Mouse (Mus musculus) forebrain, embryonic 16.5 days (tissue): ENCODE measurements around the gene Mgam. TPM values are rescaled to one million over a fixed set of nuclear protein-coding genes. Genes with fewer than 3 reads are reported as not detected.
A peak's percentile ranks its signal among the peaks of the same experiment; 100 is the strongest.

Source experiments
- ATAC-seq: fragments of 200-750 bp; cut with Nextera tagmentation; 2 replicates; pipeline ENCODE4 v1.8.0; 2017; ENCODE audit warnings: mild to moderate bottlenecking, moderate library complexity
- H3K27ac ChIP-seq: fragments of 300-500 bp; sonication (generic); 2 replicates; pipeline ENCODE4 v1.5.1; 2014; ENCODE audit warnings: low read length, control low read depth
- H3K27me3 ChIP-seq: fragments of 300-500 bp; sonication (generic); replicated peaks from 2 replicates; pipeline ENCODE4 v1.6.1; 2014; ENCODE audit warnings: low read length; ENCODE audit not compliant: control insufficient read depth, insufficient read depth
- H3K36me3 ChIP-seq: fragments of 300-500 bp; sonication (generic); 2 replicates; pipeline ENCODE4 v1.6.1; 2014; ENCODE audit not compliant: control insufficient read depth, insufficient read depth
- H3K4me1 ChIP-seq: fragments of 300-500 bp; sonication (generic); replicated peaks from 2 replicates; pipeline ENCODE4 v1.6.1; 2014; ENCODE audit warnings: low read length; ENCODE audit not compliant: control insufficient read depth, insufficient read depth
- H3K4me2 ChIP-seq: fragments of 300-500 bp; sonication (generic); 2 replicates; pipeline ENCODE4 v1.6.1; 2014; ENCODE audit warnings: mild to moderate bottlenecking, low read length, control low read depth
- H3K4me3 ChIP-seq: fragments of 300-500 bp; sonication (generic); replicated peaks from 2 replicates; pipeline ENCODE4 v1.5.1; 2014; ENCODE audit warnings: mild to moderate bottlenecking, low read length, control low read depth
- H3K9ac ChIP-seq: fragments of 300-500 bp; sonication (generic); replicated peaks from 2 replicates; pipeline ENCODE4 v1.6.1; 2014; ENCODE audit warnings: low read depth, low read length, control low read depth
- H3K9me3 ChIP-seq: fragments of 300-500 bp; sonication (generic); 2 replicates; pipeline ENCODE4 v1.6.1; 2016; ENCODE audit warnings: low read length; ENCODE audit not compliant: control insufficient read depth
- WGBS: fragments of 180-500 bp; shearing (Covaris S2); extraction: QIAGEN DNeasy Blood & Tissue Kit; methylation state at CpG from one replicate; pipeline ENCODE4 v1.1.7; 2014; 5-methylcytosine and 5-hydroxymethylcytosine counted together
- polyA plus RNA-seq: library from polyadenylated mRNA; unstranded; fragments of >200 nt; fragmentation: Nextera tagmentation; extraction: Ambion mirVana; gene quantifications from 2 replicates; pipeline ENCODE4 v1.2.1, GENCODE M21; 2015

Gene Mgam
- polyA plus RNA-seq, 1 experiment from 2014 or later = not detected

GRCm38 (mm10) chr6:40617965-40618364 lies 10.7 kb upstream of the Mgam start:
- H3K27me3 ChIP-seq = no peaks in the 10 kb centered on the region
- H3K4me1 ChIP-seq = no peaks in the 10 kb centered on the region
- no peak overlapping the region for H3K4me3 ChIP-seq
- H3K9ac ChIP-seq = no peak overlapping the region
- ATAC-seq = peak; percentile 75
- 21% methylated on average over 2 of the region's 2 CpGs for WGBS
- no peaks in the 10 kb centered on the region for H3K36me3 ChIP-seq
- H3K9me3 ChIP-seq = no peaks in the 10 kb centered on the region
- no peak overlapping the region for H3K27ac ChIP-seq
- H3K4me2 ChIP-seq = no peak overlapping the region

DNA sequence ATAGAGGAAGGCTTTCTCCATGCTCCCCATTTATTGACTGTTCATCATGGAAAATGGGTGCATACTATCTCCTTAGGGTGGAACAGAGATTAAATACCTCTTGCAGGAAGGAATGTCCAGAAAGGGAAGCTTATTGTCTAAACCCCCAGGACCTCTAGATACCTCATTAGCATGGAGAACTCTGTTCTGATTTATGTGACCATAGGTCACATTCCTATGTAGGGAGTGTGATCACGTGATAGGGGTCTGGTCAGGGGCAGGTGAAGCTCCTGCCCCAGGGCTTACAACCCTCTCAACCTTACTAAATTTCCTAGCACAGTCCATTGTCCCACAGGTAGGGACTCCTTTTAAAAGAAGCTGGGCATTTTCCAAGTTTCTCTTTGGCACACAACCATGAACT lies 2.5 kb upstream of the Mgam start:
- no peak overlapping the region for H3K4me3 ChIP-seq
- 57% methylated on average over 1 of the region's 1 CpGs for WGBS
- no peak for ATAC-seq
- no peak overlapping the region for H3K27ac ChIP-seq
- H3K27me3 ChIP-seq = no peaks in the 10 kb centered on the region
- H3K4me1 ChIP-seq = no peaks in the 10 kb centered on the region
- no peak overlapping the region for H3K4me2 ChIP-seq
- no peak overlapping the region for H3K9ac ChIP-seq
- no peaks in the 10 kb centered on the region for H3K9me3 ChIP-seq
- no peaks in the 10 kb centered on the region for H3K36me3 ChIP-seq

DNA sequence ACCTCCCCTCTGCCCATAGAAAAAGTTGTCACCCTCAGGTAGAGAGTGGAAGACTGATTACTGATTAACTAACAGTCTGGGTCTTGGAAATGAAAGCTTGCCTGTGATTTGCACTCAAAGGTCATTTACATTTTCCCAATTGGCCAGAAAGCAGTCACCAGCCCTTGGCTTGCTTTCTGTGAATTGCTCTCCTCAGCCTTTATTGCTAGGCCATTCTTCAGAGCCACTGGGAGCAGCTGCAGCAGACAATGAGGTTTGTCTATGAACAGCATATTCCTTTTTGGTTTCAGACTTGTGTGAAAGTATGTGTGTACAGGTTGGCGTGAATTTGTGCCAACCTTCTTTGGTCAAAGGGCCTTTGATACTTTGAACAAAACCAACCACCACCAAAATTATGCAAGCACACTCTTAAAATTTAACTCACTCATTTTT lies 6.0 kb downstream of the Mgam start:
- ATAC-seq = peak; percentile 36; the same call in 1 of the 2 replicates
- Histone ChIP-seq H3K27me3 (no peaks in the 10 kb centered on the region), H3K4me1 (no peaks in the 10 kb centered on the region; the same call in 1 of the 2 replicates), H3K27ac (no peak overlapping the region), H3K9me3 (no peaks in the 10 kb centered on the region), H3K36me3 (no peaks in the 10 kb centered on the region), H3K4me3 (no peak overlapping the region), H3K4me2 (no peak overlapping the region), H3K9ac (no peak overlapping the region)
- 42% methylated on average over 1 of the region's 1 CpGs for WGBS

DNA sequence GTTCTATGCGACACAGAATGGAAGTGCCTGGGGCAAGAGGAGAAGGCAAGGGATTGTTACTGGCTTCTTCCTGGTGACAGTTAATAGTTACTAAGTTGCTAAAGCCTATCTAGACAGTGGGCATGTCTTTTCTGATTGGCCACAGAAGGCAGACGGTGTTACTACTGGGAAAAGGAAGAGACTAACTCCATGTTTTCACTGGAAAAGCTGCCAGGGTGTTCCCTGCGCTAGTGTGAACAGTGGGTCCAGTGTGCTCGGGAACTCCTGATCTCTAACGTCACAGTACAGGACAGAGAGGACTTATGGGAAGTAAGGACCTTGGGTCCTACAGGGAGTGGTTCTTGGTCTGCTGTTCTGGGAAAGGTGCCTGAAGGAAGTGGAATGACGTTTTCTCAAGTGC lies 6.9 kb downstream of the Mgam start:
- Histone ChIP-seq H3K36me3 (no peaks in the 10 kb centered on the region), H3K27ac (no peak overlapping the region), H3K27me3 (no peaks in the 10 kb centered on the region), H3K4me2 (no peak overlapping the region), H3K4me1 (no peaks in the 10 kb centered on the region; the same call in 1 of the 2 replicates), H3K9me3 (no peaks in the 10 kb centered on the region), H3K9ac (no peak overlapping the region), H3K4me3 (no peak overlapping the region)
- ATAC-seq = no peak
- WGBS = 84% methylated on average over 6 of the region's 6 CpGs

DNA sequence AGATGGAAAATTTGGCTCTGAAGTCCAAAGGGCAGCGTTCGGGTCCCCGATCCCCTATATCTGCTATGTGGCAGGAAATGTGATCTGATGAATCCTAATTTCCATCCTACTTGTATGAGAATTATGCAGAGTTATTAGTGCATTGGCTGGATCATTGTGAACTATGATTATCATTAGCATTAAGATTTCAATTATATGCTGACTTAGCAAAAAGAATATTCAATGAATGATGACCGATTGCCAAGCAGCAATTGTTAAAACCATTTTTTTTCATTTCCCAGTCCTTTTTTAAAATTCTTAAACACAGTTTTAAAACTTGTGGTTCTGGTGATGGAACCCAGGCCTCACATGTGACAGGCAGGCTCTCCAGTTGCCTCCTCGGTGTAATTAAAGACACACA lies 9.1 kb downstream of the Mgam start:
- Histone ChIP-seq H3K9me3 (no peaks in the 10 kb centered on the region), H3K27me3 (no peaks in the 10 kb centered on the region), H3K9ac (no peak overlapping the region), H3K4me2 (no peak overlapping the region), H3K4me1 (no peaks in the 10 kb centered on the region; the same call in 1 of the 2 replicates), H3K36me3 (no peaks in the 10 kb centered on the region), H3K27ac (no peak overlapping the region), H3K4me3 (no peak overlapping the region)
- ATAC-seq = no peak
- 88% methylated on average over 5 of the region's 5 CpGs for WGBS

DNA sequence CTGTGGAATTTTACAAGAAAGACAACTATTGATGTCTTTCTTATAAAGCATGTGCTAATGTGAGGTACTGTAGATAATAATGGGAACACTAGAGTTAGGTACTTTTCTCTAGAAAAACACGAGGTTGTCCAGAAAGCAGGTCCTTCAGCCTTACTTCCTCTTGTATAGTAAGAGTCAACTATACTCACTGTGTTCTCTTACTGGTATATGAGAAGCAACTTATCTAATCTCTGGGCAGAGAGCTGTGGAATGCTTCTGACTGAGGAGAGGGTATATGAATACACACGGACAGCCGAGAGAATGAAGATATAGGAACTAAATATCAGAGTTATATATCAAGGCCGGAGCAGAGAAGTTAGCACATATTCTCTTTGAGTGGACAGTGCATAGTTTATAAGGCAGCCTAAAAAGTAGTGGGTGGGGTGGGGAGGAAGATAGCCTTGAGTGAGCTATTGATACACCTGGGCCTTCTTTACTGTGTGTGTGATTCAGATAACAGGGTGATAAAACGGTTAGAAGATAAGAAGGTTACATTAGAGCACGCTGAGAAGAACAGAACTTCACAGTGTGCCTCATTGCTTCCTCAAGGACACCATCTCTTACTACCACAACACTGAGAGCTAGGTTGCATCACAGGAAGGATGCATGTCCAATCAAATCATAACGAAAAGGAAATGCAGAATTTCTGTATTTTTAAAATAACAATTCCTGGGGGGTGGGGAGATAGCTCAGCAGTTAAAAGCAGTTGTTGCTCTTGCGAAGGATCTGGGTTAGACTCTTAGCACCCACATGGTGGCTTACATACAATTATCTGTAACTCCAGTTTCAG lies 12.3 kb downstream of the Mgam start:
- no peaks in the 10 kb centered on the region for H3K9me3 ChIP-seq
- ATAC-seq = no peak
- 91% methylated on average over 8 of the region's 8 CpGs for WGBS
- no peak overlapping the region for H3K4me3 ChIP-seq
- H3K27me3 ChIP-seq = no peaks in the 10 kb centered on the region
- no peak overlapping the region for H3K4me2 ChIP-seq
- no peak overlapping the region for H3K27ac ChIP-seq
- no peaks in the 10 kb centered on the region for H3K4me1 ChIP-seq
- no peaks in the 10 kb centered on the region for H3K36me3 ChIP-seq
- no peak overlapping the region for H3K9ac ChIP-seq

DNA sequence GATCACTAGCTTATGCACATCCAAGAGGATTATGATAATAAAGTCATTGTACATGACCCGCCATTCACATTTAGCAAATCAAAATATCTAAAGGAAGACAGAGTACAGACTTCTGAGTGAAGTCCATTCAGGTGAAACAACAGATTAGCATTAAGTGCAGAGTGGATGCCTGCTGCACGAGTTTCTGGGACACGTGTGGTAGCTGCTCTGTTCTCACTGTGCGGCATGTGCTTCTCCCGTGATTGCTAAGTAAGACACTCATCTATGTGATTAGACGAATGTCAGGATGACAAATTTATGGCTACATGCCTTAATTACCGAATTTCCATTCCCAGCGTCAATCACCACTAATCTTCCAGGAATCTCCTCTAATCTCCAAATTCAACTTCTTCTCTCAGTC lies 17.1 kb downstream of the Mgam start:
- Histone ChIP-seq H3K27me3 (no peaks in the 10 kb centered on the region), H3K4me2 (no peak overlapping the region), H3K4me3 (no peak overlapping the region), H3K27ac (no peak overlapping the region), H3K4me1 (no peaks in the 10 kb centered on the region), H3K9me3 (no peaks in the 10 kb centered on the region), H3K36me3 (no peaks in the 10 kb centered on the region), H3K9ac (no peak overlapping the region)
- WGBS = 56% methylated on average over 8 of the region's 8 CpGs
- ATAC-seq = no peak

GRCm38 (mm10) chr6:40650953-40651352 lies 22.3 kb downstream of the Mgam start:
- H3K4me1 ChIP-seq = no peaks in the 10 kb centered on the region
- no peak for ATAC-seq

GRCm38 (mm10) chr6:40660930-40661329 lies 32.3 kb downstream of the Mgam start:
- ATAC-seq = no peak
- no peak overlapping the region for H3K4me2 ChIP-seq
- H3K27ac ChIP-seq = no peak overlapping the region
- no peak overlapping the region for H3K4me3 ChIP-seq
- H3K27me3 ChIP-seq = no peaks in the 10 kb centered on the region
- H3K4me1 ChIP-seq = no peaks in the 10 kb centered on the region
- WGBS = 5% methylated on average over 2 of the region's 2 CpGs
- H3K9ac ChIP-seq = no peak overlapping the region
- H3K36me3 ChIP-seq = no peaks in the 10 kb centered on the region
- H3K9me3 ChIP-seq = no peaks in the 10 kb centered on the region

More at GRCm38 (mm10) chr6:40650953-40651352, 22.3 kb downstream of the Mgam start:
- no peak overlapping the region for H3K27ac ChIP-seq
- no peaks in the 10 kb centered on the region for H3K36me3 ChIP-seq
- H3K4me2 ChIP-seq = no peak overlapping the region
- H3K9ac ChIP-seq = no peak overlapping the region
- no peaks in the 10 kb centered on the region for H3K9me3 ChIP-seq
- H3K27me3 ChIP-seq = no peaks in the 10 kb centered on the region
- WGBS = 87% methylated on average over 1 of the region's 1 CpGs
- H3K4me3 ChIP-seq = no peak overlapping the region
